Mouse (Mus musculus) retina, adult 2 months (tissue): Measurements from ENCODE around the gene Ipo9.

Experiments
- DNase-seq: peaks from one replicate; pipeline ENCODE4 v3.0.0-alpha.2; 2012; ENCODE audit warnings: low read depth, low spot score

The Ipo9 gene

DNA sequence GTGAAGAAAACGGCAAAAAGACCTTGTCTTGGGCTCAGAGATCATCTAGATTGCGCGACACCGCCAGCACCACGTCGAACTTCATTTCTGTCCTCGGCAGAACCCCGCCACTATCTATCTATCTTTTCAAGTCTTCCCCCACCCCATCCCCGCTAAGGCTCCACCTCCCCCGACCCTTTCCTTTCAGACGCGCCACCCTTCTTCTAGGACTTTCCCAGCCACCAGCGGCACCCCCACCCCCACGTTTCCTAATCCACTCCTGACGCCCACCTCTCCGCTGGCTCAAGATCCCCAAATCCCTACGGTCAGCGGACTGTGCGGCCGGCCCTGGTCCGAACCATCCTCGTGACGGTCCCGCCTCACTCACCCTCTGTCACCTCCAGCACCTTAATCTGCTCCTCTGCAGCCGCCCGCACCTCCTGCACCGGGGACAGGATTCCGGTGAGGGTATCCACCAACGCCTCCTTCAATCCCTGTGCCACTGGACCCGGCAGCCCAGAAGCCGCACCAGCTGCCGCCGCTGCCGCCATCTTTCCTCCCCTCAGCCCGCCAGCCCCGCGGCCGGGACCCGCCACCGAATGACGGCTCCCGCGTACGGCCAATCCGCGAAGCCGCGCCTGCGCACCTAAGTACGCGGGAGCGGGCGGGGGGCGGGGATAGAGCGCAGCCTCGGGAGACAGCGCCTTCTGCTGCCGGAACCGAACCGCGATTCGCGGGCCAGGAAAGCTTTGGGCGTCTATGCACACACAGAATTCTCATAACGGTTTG lies at the start of gene Ipo9:
Gene Ipo9 (minus strand): TSS at position 599 of the 768 bp plus-strand sequence.
- peak; percentile 78 for DNase-seq

DNA sequence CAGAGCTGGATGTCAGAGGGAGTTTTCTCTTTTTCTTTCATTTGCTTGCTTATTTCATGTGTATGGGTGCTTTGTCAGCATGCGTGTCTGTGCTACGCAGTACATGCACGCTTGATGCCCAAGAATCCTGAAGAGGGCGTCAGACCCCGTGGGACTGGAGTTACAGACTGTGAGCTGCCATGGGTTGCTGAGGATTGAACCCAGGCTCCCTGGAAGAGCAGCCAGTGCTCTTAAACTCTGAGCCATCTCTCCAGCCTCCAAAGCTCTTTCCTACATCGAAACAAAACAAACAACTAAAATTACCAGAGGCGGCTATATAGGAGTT lies 45.2 kb upstream of the Ipo9 start:
- DNase-seq, result no peak

DNA sequence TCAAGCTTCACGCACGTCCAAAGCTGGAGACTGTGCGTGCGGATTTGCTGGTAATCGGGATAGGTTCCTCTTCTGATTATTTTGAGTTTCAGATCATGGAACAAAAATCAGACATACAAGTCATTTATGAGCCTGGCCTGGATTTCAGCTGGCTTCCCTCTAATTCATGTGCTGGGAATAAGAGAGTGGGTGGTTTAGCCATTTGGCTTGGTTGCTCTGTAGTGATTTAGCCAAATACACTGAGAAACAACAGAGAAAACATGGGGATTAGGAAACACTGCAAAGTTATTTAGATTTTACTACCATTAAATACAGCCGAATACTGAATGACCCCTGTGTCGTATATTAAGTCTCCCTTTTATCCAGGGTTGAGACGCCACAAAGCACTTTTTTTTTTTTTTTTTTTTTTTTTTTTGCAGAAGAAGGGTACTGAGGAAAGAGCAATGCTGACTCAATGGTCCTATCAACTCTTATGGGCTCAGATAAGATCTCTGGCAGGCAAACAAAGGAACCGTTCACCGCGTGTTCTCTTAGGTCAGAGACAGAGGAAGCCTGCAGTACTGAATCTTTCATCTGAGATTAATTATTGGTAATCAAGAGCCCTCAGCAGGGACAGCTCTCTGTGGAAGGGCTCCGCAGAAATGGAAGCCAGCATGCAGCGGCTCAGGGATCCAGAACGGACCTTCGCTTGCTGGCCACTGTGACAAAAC lies 44.7 kb upstream of the Ipo9 start:
- DNase-seq, result no peak

DNA sequence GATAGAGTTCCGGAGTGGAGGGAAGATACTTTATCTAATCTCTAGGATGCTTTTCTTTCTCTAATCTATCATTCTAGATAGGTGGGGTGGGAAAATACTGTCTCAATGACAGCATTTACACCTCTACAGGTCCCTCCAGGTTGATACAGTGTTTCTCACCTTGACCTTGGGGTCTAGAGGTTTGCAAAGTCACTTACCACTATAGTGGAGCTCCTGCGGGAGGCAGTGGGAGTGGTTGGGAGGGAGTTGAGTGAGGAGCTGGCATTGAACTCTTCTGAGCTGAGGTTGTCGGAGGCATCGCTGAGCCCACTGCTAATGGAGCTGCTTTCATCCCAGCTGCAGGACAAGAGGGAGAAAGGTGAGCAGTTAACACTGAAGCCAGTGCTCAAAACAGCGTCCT lies 42.2 kb upstream of the Ipo9 start:
- no peak for DNase-seq

DNA sequence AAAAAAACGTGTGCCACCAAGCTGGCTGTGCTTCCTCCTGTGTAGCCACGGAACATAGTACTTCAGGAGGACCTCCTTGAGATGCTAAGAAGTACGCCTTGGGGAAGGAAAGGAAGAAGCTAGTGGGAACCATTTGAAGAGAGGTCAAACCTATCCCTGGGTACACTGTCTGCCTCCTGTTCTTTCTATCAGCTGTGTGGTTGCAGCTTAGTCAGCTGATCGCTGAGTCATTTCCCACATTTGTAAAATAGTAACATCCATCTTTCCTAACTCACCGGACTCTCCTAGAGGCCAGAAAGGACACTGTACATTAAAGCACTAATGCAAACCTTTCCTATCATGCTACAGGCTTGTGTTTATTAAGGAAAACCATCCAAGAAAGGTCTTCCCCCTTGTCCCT lies 41.4 kb upstream of the Ipo9 start:
- no peak for DNase-seq

DNA sequence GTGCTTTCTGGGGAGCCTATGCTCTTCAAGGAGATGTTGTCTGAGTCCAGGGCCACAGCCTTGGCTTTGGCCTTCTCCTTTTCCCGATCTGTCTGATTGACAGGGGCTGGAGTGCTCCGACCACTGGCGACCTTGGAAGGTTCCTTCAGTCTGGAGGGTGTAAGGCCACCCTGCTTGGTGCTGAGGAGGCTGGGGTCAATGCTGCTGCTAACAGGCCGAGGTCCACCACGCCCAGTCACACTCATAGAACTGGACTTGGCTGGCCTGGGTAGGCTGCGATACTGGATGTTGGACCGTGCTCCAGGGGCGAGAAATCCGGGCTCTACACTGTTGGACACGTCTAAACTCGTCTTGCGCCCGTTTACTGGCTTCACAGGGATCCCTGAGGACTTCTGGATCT lies 40.2 kb upstream of the Ipo9 start:
- no peak for DNase-seq

DNA sequence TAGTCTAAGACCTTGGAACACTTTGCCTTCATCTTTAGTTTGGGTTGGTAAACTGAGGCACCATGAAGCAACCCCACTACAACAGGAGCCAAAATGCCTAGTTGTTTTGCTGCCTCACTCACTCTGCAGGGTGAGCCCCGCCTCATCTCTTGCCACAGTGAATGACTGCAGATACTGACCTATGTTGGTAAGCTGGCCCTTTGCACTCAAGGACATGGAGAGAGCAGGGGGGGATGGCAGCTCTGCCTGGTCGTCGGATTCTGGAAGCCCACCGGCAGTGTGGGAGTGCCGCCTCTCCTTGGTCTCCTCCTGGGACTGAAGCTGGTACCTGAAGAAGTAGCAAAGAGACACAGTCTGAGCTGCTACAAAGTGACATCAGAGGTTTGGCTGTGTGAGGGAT lies 37.2 kb upstream of the Ipo9 start:
- no peak for DNase-seq

DNA sequence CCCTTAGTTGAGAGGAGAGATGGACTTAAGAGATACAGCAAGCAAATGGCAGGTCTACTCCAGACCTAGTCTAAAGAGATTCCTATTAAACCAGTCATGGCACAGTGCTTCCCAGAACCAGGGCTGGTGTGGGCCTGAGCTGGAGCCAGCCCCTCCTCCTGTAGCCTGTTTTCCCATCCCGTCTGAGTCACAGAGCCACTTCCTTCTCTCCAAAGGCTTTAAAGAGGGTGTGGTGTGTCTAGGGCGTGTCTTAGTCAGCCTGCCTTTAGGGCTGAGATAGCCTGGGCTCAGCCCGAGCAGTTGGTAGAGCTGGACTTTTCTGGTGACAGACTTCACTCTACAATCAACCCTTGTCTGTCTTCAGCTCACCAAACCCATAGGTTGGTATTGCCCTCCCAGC lies 36.6 kb upstream of the Ipo9 start:
- DNase-seq, result no peak

DNA sequence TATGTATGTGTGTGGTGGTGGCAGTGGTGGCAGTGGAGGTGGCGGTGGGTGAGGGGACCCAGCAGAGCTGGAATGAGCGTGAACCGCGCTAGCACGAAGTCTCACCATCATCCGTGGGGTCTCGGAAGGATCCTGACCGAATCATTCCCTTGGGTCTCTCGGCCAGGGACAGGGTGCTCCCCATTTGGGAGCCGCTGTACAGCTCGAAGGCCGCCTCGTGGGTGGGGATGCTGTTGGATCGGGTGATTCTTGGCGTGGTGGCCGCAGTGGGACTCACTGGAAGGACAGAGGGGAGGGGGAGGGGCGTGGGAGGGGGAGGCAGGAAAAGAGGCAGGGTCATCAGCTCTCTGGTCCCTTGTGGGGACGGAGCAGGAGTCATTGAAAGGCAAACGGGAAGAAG lies 35.4 kb upstream of the Ipo9 start:
- DNase-seq, result no peak

DNA sequence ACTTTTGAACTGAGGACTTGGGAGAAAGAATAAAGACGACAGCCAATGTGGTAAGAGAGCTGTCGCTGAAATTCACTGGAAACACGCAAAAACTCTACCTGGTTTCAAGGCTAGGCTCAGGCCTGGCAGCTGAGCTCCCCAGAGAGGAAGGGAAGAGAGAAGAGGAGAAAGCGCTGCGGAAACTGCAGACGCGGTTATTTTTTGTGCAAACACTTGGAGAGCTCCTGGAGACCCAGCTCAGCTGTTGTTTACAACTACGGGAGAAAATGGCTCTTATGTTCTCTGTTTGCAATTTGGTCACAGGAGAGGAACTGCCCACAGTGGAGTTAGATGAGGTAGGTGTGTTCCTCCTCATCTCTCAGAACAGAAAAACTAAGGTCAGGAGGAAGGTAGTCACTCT lies 32.4 kb upstream of the Ipo9 start:
- DNase-seq, result no peak

DNA sequence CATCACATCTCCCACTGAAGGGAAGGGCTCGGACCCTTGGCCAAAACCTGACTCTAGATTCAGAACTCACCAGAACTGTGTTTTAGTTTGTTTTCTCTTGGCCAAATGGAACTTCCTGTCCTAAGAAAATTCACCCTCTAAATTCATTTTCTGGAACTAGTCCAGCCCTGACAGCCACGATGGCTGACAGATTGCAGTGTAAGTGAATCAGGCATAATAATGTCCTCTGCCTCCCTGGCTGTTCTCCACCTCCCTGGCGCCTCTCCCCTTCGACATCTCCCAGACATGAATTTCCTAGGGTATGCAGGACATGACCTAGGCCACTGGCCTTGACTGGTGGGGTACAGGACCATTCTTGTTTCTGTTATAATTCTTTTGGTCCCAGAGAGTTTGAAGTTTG lies 32.0 kb upstream of the Ipo9 start:
- DNase-seq, result no peak

DNA sequence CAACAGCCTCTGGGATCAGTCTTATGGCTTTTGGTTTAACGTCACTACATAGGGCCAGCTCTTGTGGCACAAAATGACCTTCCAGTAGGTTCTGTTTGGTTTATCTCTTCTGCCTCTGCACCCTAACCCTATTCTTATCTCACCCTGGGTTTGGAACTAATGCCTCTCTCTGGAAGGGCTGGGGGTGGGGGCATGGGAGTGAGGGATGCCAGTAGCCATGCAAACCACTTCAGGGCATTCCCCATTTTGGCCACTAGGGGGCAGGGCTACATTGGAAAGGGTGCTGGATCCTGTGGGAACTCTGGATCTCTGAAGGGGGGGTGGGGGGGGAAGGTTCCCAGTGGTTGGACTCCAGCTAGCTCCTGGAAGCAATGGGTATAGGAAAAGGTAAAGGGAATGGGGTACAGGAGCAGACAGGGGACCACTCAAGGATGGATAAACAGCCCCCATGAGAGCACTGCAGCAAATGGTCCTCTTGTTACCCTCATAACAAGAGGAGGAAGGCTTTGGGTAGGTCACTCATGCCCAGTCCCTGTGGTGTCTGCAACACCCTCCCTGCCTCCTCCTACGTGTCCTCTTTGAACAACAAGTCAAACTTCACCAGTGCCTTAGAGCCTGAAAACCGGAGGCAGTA lies 30.9 kb upstream of the Ipo9 start:
- DNase-seq, result peak; percentile 44

DNA sequence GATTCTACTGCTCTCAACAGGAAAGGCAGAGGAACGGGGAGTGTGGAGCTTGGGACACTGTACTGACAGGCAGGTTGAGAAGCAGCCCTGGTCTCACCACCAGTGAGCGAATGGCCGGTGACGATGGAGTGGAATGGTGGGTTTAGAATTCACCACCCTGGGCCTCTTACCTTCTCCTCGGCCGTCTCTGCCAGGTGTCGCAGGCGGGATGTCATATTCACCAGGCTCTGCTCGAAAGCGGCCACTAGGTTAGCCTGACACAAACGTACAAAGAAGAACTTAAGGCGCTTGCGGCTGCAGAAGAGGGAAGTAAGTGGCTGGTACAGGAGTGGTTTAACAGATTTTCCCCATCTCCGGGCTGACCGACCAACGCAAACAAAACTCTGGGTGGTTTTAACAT lies 30.2 kb upstream of the Ipo9 start:
- DNase-seq, result no peak

DNA sequence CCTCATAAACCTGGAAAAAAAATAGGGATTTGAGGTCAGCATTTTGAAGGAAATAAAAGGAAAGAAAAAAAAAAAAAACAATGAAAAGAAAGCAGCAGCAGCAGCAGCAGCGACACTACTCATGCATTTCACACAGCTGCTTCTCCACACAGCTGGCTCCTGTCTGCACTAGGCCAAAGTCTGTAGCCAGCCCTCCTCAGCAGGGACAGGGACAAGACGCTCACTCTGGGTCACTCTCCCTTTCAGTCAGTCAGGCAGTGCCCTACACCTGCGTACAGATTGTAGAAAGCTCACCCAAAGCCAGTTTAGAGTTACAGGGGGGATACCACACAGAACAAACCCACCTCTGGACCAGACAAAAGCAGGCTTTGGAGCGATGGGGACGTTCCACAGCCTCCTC lies 27.6 kb upstream of the Ipo9 start:
- no peak for DNase-seq

DNA sequence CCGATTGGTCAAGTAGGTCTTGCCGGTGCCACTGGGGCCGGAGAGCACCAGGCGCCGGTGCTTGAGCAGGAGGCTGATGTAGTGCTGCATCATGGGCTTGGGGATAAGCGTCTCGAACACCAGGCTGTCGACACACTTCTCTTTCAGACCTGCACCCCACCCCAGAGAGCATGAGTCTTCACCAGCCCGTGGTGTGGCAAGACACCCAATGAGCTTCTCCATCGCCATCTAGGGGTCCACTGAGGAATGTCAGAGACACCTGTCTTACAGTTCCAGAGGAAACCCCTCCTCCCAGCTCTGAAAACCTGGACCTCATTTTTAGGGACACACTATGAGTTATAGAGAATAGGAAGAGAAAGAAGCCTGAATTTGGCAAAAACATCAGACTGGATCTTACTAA lies 22.0 kb upstream of the Ipo9 start:
- DNase-seq, result no peak

DNA sequence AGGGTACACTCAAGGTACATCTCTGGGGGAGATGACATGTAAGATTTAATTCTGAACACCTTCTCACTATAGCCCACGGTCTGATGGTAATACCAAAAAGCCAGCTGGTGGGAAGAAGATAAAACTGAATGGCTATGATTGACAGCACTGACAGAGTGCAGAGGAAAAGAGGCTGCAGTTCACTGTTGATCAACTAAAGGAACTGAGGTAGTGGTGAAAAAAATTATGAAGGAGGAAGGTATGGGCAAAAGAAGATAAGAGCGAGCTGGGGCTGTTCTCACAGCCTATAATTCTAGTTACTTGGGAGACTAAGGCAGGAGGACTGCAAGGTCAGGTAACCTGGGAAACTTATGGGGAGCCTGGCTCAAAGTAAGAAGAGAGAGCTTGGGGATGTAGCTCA lies 21.1 kb upstream of the Ipo9 start:
- no peak for DNase-seq

DNA sequence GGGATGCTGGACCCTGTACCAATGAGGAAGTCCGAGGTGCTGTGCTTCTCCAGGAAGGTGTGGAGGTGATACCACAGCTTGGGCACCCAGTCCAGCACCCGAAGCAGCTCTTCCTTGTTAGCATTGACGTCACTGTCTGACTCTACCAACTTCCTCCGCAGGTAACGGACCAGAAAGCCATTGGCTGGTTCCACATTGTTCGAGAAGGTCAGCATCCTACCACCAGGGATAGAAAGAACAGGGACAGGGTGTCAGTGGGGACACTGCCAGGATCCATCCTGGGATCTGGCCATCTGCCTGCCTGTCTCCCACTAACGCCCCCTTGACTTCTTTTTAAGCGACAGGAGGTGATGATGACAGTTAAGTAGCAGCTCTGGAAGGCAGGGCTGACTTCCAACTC lies 19.6 kb upstream of the Ipo9 start:
- no peak for DNase-seq

DNA sequence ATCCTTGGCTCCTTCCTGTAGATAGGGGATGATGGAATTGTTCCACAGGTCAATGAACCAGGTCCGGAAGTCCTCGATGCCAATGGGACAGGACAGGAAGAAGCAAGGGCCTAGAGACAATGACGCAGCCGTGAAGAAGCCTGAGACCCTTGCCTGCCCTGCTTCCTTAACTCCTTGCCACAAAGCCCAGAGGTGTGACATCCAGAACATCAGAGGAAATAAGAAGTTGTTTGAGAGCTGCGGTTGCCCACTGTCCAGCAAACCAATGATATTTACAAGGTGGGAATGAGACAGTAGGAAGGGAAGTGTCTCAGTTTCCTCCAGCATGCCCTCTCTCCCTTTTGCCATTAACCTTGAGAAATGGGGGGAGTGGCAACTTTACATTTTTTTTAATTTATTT lies 18.6 kb upstream of the Ipo9 start:
- DNase-seq, result no peak

DNA sequence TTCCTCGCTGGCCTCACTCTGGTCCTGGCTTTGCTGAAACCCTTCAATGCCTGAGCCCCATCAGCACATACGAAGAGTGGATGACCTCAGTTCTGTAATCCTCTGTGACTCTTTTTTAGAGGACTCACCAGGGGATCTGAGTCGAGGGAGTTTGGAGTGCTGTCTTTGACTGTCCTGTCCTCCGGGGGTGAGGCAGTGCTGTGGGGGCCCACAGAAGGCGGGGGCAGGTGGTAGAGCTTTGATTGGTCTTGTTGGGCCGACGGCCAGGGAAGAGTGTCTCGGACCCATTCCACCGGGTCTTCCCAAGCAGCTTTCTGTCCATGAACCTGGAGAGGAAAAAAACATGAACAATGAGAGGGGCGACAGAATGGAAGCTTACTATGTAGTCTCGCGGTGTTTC lies 13.2 kb upstream of the Ipo9 start:
- DNase-seq, result no peak

DNA sequence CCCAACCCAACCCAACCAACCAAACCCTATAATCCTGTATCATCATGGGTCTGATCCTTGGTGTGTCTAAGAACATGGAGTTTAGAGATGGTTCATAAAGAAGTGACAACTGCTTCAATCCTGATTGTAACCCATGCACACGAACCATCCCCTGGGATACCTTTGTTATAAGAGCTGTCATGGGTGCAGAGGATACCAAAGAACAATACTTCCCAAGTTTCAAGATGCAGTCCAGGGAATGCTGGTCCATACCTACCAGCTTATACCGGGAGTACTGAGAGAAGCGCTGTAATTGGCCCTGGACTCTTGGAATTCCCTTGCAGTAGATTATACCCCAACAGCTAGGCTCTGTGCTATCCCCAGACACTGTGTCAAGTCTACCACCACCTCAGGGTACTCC lies 11.6 kb upstream of the Ipo9 start:
- DNase-seq, result no peak

DNA sequence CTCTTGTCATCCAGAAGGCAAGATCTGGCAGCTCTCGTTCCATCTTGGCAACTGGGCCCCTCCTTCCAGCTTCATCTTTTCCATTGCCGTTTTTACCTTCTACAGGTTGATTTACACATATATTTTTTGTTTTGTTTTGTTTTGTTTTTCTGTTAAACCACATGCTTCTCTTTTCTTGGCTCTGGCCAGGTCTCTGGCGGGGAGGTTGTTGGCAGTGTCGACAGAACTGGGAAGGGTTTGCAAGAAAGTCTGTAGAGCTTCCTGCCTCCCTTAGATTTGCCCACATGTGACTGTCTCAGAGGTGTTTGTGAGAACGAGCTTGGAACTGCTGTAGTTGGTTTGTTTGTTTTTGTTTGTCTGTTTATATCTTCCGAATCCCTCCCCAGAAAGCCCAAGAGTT lies 10.7 kb upstream of the Ipo9 start:
- DNase-seq, result no peak

DNA sequence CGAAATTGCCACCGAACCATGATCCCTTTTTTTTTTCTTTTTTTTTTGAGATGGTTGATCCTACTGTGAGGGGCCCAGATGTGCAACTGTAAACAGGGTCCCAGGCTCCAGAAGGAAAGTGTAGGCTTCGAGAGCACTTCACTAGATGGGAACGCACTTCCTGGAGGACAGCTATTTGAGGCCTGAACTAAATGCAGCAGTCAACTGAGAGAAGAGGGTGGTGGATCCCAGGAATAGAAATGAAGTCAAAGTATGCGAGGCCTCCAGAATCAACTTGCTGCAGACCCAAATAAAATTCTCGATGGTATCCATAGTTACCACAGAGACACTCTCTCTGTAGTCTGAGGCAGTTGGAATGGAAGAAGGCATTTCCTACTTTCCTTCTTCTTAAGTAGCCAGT lies 8.5 kb upstream of the Ipo9 start:
- DNase-seq, result no peak

DNA sequence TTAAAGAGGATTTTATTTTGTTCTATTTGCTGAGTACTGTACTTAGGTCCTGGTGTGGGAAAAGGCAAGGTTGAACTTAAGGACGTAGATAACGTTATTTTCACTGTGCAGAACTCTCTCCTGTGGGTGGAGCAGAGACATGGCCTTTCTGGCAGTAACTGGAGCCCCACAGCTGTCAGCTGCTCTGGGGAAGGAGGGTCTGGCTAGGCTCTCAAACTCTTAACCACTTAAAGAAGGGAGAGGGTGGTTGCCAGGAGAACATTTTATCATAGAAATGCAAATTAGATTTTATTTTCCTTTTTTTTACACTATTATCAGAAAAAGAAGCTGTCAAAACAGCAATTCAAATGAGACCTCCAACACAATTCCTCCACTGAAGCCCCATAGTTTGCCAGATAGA lies 5.5 kb upstream of the Ipo9 start:
- no peak for DNase-seq
